Mouse (Mus musculus): Measurements from ENCODE around the gene Map6.

GRCm38 (mm10) chr7:99360803-99361414, 93.7 kb downstream of the Map6 start:
- no peak for TF ChIP-seq CTCF (IDR thresholded peaks at IDR 0.05; ENCODE audit: extremely low read depth, insufficient read depth, insufficient read length, insufficient replicate concordance)
- no peak for TF ChIP-seq POLR2A (IDR thresholded peaks at IDR 0.05; ENCODE audit: low read depth, low read length)

Data from spleen, adult 2 months (tissue).